Mouse (Mus musculus): ENCODE measurements around the gene Tacc2. TPM values are rescaled to one million over a fixed set of nuclear protein-coding genes. Genes with fewer than 3 reads are reported as not detected.
A peak's percentile ranks its signal among the peaks of the same experiment; 100 is the strongest.

The Tacc2 gene
- polyA plus RNA-seq, 1 experiment from 2014 or later: 19.8 TPM

- H3K9ac ChIP-seq (replicated peaks; ENCODE audit: low read depth): no peak overlapping the region
- 74% methylated on average over 5 of the region's 5 CpGs for WGBS
- no peak overlapping the region for H3K4me3 ChIP-seq (ENCODE audit: low read depth, low read length)
- TF ChIP-seq EP300 (IDR thresholded peaks at IDR 0.05) (no peak), CTCF (IDR thresholded peaks at IDR 0.05) (no peak)
- H3K36me3 ChIP-seq (ENCODE audit: insufficient read depth, low read length): no peaks in the 10 kb centered on the region
- no peak overlapping the region for H3K4me2 ChIP-seq (replicated peaks; ENCODE audit: low read depth, low read length)
- H3K27me3 ChIP-seq (replicated peaks; ENCODE audit: insufficient read depth, low read length): no peaks in the 10 kb centered on the region
- no peaks in the 10 kb centered on the region for H3K9me3 ChIP-seq (ENCODE audit: low read length)
- peaks cover 4% of the 10 kb centered on the region; the same call in 1 of the 2 replicates for H3K4me1 ChIP-seq (ENCODE audit: insufficient read depth, low read depth, low read length)
- DNase-seq (ENCODE audit: low spot score) (no peak), ATAC-seq (no peak)
- H3K27ac ChIP-seq (ENCODE audit: low read length): no peak overlapping the region
These were observed 227.8 kb downstream of the Tacc2 start for GRCm38 (mm10) chr7:130804991-130805390.

DNA sequence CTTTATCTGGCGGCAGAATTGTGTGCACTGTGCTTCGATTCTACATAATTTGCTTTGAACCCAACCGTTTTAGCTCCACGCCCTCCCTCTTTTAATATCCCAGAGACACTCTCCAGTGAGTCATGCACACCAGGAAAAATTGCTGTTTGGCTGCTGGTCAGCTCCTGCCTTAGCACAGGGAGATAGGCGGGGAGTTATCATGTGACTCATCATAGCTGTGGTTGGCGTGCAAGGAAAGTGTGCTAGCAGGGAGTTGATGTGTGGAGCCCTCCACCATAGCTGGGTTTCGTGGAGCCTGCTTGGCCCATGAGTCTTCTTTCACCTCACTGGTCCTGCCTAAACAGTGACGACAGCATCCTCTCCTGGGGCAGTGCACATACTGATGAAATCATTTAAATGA is 230.5 kb downstream of the Tacc2 start:
- no peak overlapping the region for H3K27ac ChIP-seq (ENCODE audit: low read length)
- H3K4me1 ChIP-seq (ENCODE audit: insufficient read depth, low read depth, low read length): peaks cover 4% of the 10 kb centered on the region; the same call in 1 of the 2 replicates
- no peak overlapping the region for H3K9ac ChIP-seq (replicated peaks; ENCODE audit: low read depth)
- H3K4me3 ChIP-seq (ENCODE audit: low read depth, low read length): no peak overlapping the region
- no peaks in the 10 kb centered on the region for H3K9me3 ChIP-seq (ENCODE audit: low read length)
- TF ChIP-seq EP300 (IDR thresholded peaks at IDR 0.05): no peak
- no peaks in the 10 kb centered on the region for H3K36me3 ChIP-seq (ENCODE audit: insufficient read depth, low read length)
- ATAC-seq: peak; percentile 73
- no peak overlapping the region for H3K4me2 ChIP-seq (replicated peaks; ENCODE audit: low read depth, low read length)
- DNase-seq (ENCODE audit: low spot score): peak; percentile 58
- H3K27me3 ChIP-seq (replicated peaks; ENCODE audit: insufficient read depth, low read length): no peaks in the 10 kb centered on the region
- WGBS: 42% methylated on average over 8 of the region's 8 CpGs

DNA sequence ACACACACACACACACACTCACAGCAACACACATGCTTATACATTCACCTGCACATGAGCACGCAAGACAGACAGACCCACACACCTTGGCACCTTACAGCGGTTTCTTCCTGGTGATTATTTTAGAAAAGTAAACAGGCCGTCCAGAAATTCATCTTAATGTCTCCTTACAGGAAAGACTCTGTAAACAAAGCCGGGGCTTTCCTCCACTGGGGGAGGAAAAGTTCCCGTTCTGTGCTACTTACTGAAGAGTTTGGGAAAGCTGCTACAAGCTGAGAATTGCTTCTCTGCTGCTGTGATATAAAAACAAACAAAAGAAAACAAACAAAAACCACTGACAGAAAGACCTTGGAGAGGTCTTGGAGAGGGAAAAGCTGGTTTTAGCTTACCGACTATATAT is 231.5 kb downstream of the Tacc2 start:
- Histone ChIP-seq H3K27me3 (replicated peaks; ENCODE audit: insufficient read depth, low read length) (no peaks in the 10 kb centered on the region), H3K4me2 (replicated peaks; ENCODE audit: low read depth, low read length) (no peak overlapping the region), H3K4me3 (ENCODE audit: low read depth, low read length) (no peak overlapping the region), H3K9ac (replicated peaks; ENCODE audit: low read depth) (no peak overlapping the region), H3K36me3 (ENCODE audit: insufficient read depth, low read length) (no peaks in the 10 kb centered on the region), H3K4me1 (ENCODE audit: insufficient read depth, low read depth, low read length) (peaks cover 4% of the 10 kb centered on the region; the same call in 1 of the 2 replicates), H3K27ac (ENCODE audit: low read length) (no peak overlapping the region), H3K9me3 (ENCODE audit: low read length) (no peaks in the 10 kb centered on the region)
- ATAC-seq: 0 out of 2 replicates have a peak, but pooled peaks have one; percentile 21
- TF ChIP-seq CTCF (IDR thresholded peaks at IDR 0.05) (no peak), EP300 (IDR thresholded peaks at IDR 0.05) (0 out of 2 replicates have a peak, but pooled peaks have one; percentile 54)
- no peak for DNase-seq (ENCODE audit: low spot score)
- 9% methylated on average over 6 of the region's 6 CpGs for WGBS

DNA sequence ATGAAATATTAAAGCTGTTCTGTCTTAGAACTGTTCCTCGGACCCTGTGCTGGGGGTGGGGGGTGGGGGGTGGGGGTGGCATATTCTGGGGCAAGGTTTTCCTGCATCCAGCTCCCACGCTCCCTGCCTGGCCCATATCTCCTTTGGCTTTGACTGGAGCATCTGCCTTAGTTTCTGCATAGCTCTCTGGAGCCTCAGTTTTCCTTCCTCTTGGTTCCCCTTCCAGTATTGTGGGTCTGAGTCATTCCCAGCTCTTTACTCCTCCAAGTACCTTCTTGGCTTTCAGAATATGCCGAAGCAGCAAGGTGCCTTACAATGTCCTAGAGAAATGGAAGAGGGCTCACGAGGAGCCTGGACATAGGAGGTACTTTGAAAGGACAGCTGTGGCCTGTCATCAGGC is 233.0 kb downstream of the Tacc2 start:
- no peaks in the 10 kb centered on the region for H3K36me3 ChIP-seq (ENCODE audit: insufficient read depth, low read length)
- H3K9me3 ChIP-seq (ENCODE audit: low read length): no peaks in the 10 kb centered on the region
- WGBS: 68% methylated on average over 4 of the region's 4 CpGs
- no peak overlapping the region for H3K4me3 ChIP-seq (ENCODE audit: low read depth, low read length)
- no peak for TF ChIP-seq CTCF (IDR thresholded peaks at IDR 0.05)
- no peak for TF ChIP-seq EP300 (IDR thresholded peaks at IDR 0.05)
- H3K27me3 ChIP-seq (replicated peaks; ENCODE audit: insufficient read depth, low read length): no peaks in the 10 kb centered on the region
- H3K9ac ChIP-seq (replicated peaks; ENCODE audit: low read depth): no peak overlapping the region
- H3K4me2 ChIP-seq (replicated peaks; ENCODE audit: low read depth, low read length): no peak overlapping the region
- H3K27ac ChIP-seq (ENCODE audit: low read length): no peak overlapping the region
- no peak for DNase-seq (ENCODE audit: low spot score)
- H3K4me1 ChIP-seq (ENCODE audit: insufficient read depth, low read depth, low read length): peaks cover 4% of the 10 kb centered on the region; the same call in 1 of the 2 replicates
- no peak for ATAC-seq

DNA sequence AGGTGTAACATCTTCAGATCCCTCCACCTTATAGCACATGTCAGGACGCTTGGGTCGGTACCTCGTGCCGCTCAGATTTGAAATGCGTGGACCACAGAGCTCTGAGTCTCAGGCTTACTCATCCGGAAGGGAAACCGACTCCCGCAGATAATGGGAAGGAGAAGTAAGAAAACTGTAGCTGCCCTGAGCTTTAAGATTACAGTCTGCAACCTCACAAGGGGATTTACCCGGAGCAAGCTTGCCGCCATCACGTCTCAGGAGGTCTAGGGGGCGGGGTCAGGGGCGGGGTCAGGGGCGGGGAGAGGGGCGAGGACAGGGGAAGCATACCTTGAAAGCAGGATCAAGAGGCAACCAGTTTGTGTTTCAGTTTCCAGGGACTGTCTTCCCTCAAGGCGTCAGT is 235.2 kb downstream of the Tacc2 start:
- Histone ChIP-seq H3K4me3 (ENCODE audit: low read depth, low read length) (no peak overlapping the region), H3K9me3 (ENCODE audit: low read length) (no peaks in the 10 kb centered on the region), H3K4me2 (replicated peaks; ENCODE audit: low read depth, low read length) (no peak overlapping the region), H3K9ac (replicated peaks; ENCODE audit: low read depth) (no peak overlapping the region), H3K36me3 (ENCODE audit: insufficient read depth, low read length) (no peaks in the 10 kb centered on the region), H3K27me3 (replicated peaks; ENCODE audit: insufficient read depth, low read length) (no peaks in the 10 kb centered on the region), H3K4me1 (ENCODE audit: insufficient read depth, low read depth, low read length) (peaks cover 4% of the 10 kb centered on the region; the same call in 1 of the 2 replicates), H3K27ac (ENCODE audit: low read length) (no peak overlapping the region)
- WGBS: 39% methylated on average over 16 of the region's 16 CpGs
- TF ChIP-seq EP300 (IDR thresholded peaks at IDR 0.05): no peak
- no peak for TF ChIP-seq CTCF (IDR thresholded peaks at IDR 0.05)
- DNase-seq (ENCODE audit: low spot score) (no peak), ATAC-seq (no peak)

Other genes with a start within 250 kb of the Tacc2 start
- gene Ate1, start 57.1 kb upstream of the Tacc2 start, polyA plus RNA-seq (2015; fragmentation: Nextera tagmentation; extraction: Ambion mirVana): 69.5 and 78.2 TPM in 2 replicates
- gene Nsmce4a, start 4.3 kb upstream of the Tacc2 start, polyA plus RNA-seq (2015; fragmentation: Nextera tagmentation; extraction: Ambion mirVana): 101 and 108 TPM in 2 replicates
- gene Btbd16, start 196.6 kb downstream of the Tacc2 start, polyA plus RNA-seq (2015; fragmentation: Nextera tagmentation; extraction: Ambion mirVana): 0.08 TPM in 1 of 2 replicates, not detected in the other